Mouse (Mus musculus) neural tube, embryonic 11.5 days (tissue): ENCODE results near the gene Tmem206. TPM values are rescaled to one million over a fixed set of nuclear protein-coding genes. Genes with fewer than 3 reads are reported as not detected.

Experiments used
- ATAC-seq: fragments of 200-750 bp; cut with Nextera tagmentation; 2 replicates; pipeline ENCODE4 v1.8.0; 2017; ENCODE audit warnings: moderate number of reproducible peaks, mild to moderate bottlenecking, moderate TSS enrichment, moderate library complexity; ENCODE audit not compliant: insufficient read depth, low FRiP score, low TSS enrichment
- DNase-seq: peaks from one replicate; pipeline ENCODE4 v3.0.0-alpha.2; 2015; ENCODE audit warnings: low spot score
- H3K27ac ChIP-seq: fragments of 300-500 bp; sonication (generic); 2 replicates; pipeline ENCODE4 v1.5.1; 2014; ENCODE audit warnings: low read depth, mild to moderate bottlenecking, low read length
- H3K27me3 ChIP-seq: fragments of 300-500 bp; sonication (generic); 2 replicates; pipeline ENCODE4 v1.6.1; 2014; ENCODE audit warnings: mild to moderate bottlenecking, low read length, mixed read lengths; ENCODE audit not compliant: control insufficient read depth, insufficient read depth
- H3K36me3 ChIP-seq: fragments of 300-500 bp; sonication (generic); 2 replicates; pipeline ENCODE4 v1.6.1; 2014; ENCODE audit warnings: mild to moderate bottlenecking, low read length, moderate library complexity, mixed read lengths; ENCODE audit not compliant: control insufficient read depth, insufficient read depth
- H3K4me1 ChIP-seq: fragments of 300-500 bp; sonication (generic); 2 replicates; pipeline ENCODE4 v1.6.1; 2014; ENCODE audit warnings: low read length, mixed read lengths; ENCODE audit not compliant: control insufficient read depth, insufficient read depth
- H3K4me2 ChIP-seq: fragments of 300-500 bp; sonication (generic); 2 replicates; pipeline ENCODE4 v1.6.1; 2014; ENCODE audit warnings: low read depth, mild to moderate bottlenecking, moderate library complexity
- H3K4me3 ChIP-seq: fragments of 300-500 bp; sonication (generic); 2 replicates; pipeline ENCODE4 v1.5.1; 2014; ENCODE audit warnings: low read depth, low read length
- H3K9ac ChIP-seq: fragments of 300-500 bp; sonication (generic); 2 replicates; pipeline ENCODE4 v1.6.1; 2014; ENCODE audit warnings: mild to moderate bottlenecking, low read length
- H3K9me3 ChIP-seq: fragments of 300-500 bp; sonication (generic); 2 replicates; pipeline ENCODE4 v1.6.1; 2016; ENCODE audit warnings: low read length; ENCODE audit not compliant: control insufficient read depth
- WGBS: fragments of 180-500 bp; shearing (Covaris S2); extraction: QIAGEN DNeasy Blood & Tissue Kit; methylation state at CpG from one replicate; pipeline ENCODE4 v1.1.7; 2014; 5-methylcytosine and 5-hydroxymethylcytosine counted together
- polyA plus RNA-seq: library from polyadenylated mRNA; unstranded; fragments of >200 nt; fragmentation: Nextera tagmentation; extraction: Ambion mirVana; gene quantifications from 2 replicates; pipeline ENCODE4 v1.2.1, GENCODE M21; 2014

Gene Tmem206
- polyA plus RNA-seq, 1 experiment from 2014 or later, result 38.5 TPM

- Histone ChIP-seq H3K9me3 (no peaks in the 10 kb centered on the region), H3K27ac (no peak overlapping the region), H3K4me2 (no peak overlapping the region), H3K4me3 (no peak overlapping the region), H3K36me3 (peaks cover 2% of the 10 kb centered on the region; the same call in 1 of the 2 replicates), H3K27me3 (no peaks in the 10 kb centered on the region), H3K9ac (no peak overlapping the region), H3K4me1 (peaks cover 10% of the 10 kb centered on the region; the same call in 1 of the 2 replicates)
- DNase-seq (no peak), ATAC-seq (no peak)
- 89% methylated on average over 4 of the region's 4 CpGs for WGBS
Measured at GRCm38 (mm10) chr1:191330356-191330755, 4.6 kb downstream of the Tmem206 start.

- H3K4me1 ChIP-seq, result no peaks in the 10 kb centered on the region
- H3K9ac ChIP-seq, result no peak overlapping the region
- H3K27me3 ChIP-seq, result no peaks in the 10 kb centered on the region
- DNase-seq (no peak), ATAC-seq (no peak)
- no peaks in the 10 kb centered on the region for H3K9me3 ChIP-seq
- no peak overlapping the region for H3K27ac ChIP-seq
- WGBS, result 89% methylated on average over 5 of the region's 5 CpGs
- H3K36me3 ChIP-seq, result peaks cover 7% of the 10 kb centered on the region
- no peak overlapping the region for H3K4me2 ChIP-seq
- no peak overlapping the region for H3K4me3 ChIP-seq
Measured at GRCm38 (mm10) chr1:191334500-191334899, 8.8 kb downstream of the Tmem206 start.

- Histone ChIP-seq H3K9ac (no peak overlapping the region), H3K4me3 (no peak overlapping the region), H3K27me3 (no peaks in the 10 kb centered on the region), H3K4me1 (no peaks in the 10 kb centered on the region), H3K36me3 (peaks cover 20% of the 10 kb centered on the region), H3K4me2 (no peak overlapping the region), H3K9me3 (no peaks in the 10 kb centered on the region), H3K27ac (no peak overlapping the region)
- WGBS, result 93% methylated on average over 2 of the region's 2 CpGs
- DNase-seq (no peak), ATAC-seq (no peak)
Measured at GRCm38 (mm10) chr1:191339876-191340275, 14.2 kb downstream of the Tmem206 start.

GRCm38 (mm10) chr1:191340530-191340929 lies 14.8 kb downstream of the Tmem206 start:
- Histone ChIP-seq H3K27ac (no peak overlapping the region), H3K4me2 (no peak overlapping the region), H3K9ac (no peak overlapping the region), H3K4me3 (no peak overlapping the region), H3K9me3 (no peaks in the 10 kb centered on the region), H3K27me3 (no peaks in the 10 kb centered on the region), H3K4me1 (no peaks in the 10 kb centered on the region), H3K36me3 (peaks cover 20% of the 10 kb centered on the region)
- no peak for ATAC-seq
- DNase-seq, result no peak
- 91% methylated on average over 4 of the region's 4 CpGs for WGBS

- H3K4me1 ChIP-seq, result no peaks in the 10 kb centered on the region
- no peaks in the 10 kb centered on the region for H3K9me3 ChIP-seq
- DNase-seq (no peak), ATAC-seq (no peak)
- 91% methylated on average over 8 of the region's 8 CpGs for WGBS
- H3K9ac ChIP-seq, result no peak overlapping the region
- no peaks in the 10 kb centered on the region for H3K27me3 ChIP-seq
- H3K4me2 ChIP-seq, result no peak overlapping the region
- no peak overlapping the region for H3K4me3 ChIP-seq
- H3K27ac ChIP-seq, result no peak overlapping the region
- no peaks in the 10 kb centered on the region; the same call in none of the 2 replicates for H3K36me3 ChIP-seq
Measured at GRCm38 (mm10) chr1:191347602-191348001, 21.9 kb downstream of the Tmem206 start.

- Histone ChIP-seq H3K4me2 (no peak overlapping the region), H3K9me3 (no peaks in the 10 kb centered on the region), H3K4me3 (no peak overlapping the region), H3K9ac (no peak overlapping the region), H3K27ac (no peak overlapping the region), H3K36me3 (peaks cover 3% of the 10 kb centered on the region), H3K4me1 (no peaks in the 10 kb centered on the region), H3K27me3 (no peaks in the 10 kb centered on the region)
- DNase-seq (no peak), ATAC-seq (no peak)
- 92% methylated on average over 2 of the region's 2 CpGs for WGBS
Measured at GRCm38 (mm10) chr1:191348592-191348991, 22.9 kb downstream of the Tmem206 start.

- Histone ChIP-seq H3K9me3 (no peaks in the 10 kb centered on the region), H3K4me3 (no peak overlapping the region), H3K9ac (no peak overlapping the region), H3K27me3 (no peaks in the 10 kb centered on the region), H3K4me1 (no peaks in the 10 kb centered on the region), H3K4me2 (no peak overlapping the region), H3K36me3 (peaks cover 3% of the 10 kb centered on the region), H3K27ac (no peak overlapping the region)
- DNase-seq (no peak), ATAC-seq (no peak)
- WGBS, result 83% methylated on average over 5 of the region's 5 CpGs
Measured at GRCm38 (mm10) chr1:191348996-191349395, 23.3 kb downstream of the Tmem206 start.

GRCm38 (mm10) chr1:191349486-191350037 lies 23.9 kb downstream of the Tmem206 start:
- peaks cover 3% of the 10 kb centered on the region for H3K36me3 ChIP-seq
- ATAC-seq (no peak), DNase-seq (no peak)
- H3K27ac ChIP-seq, result no peak overlapping the region
- no peaks in the 10 kb centered on the region for H3K27me3 ChIP-seq
- H3K9ac ChIP-seq, result no peak overlapping the region
- H3K4me3 ChIP-seq, result no peak overlapping the region
- no peak overlapping the region for H3K4me2 ChIP-seq
- H3K4me1 ChIP-seq, result no peaks in the 10 kb centered on the region
- H3K9me3 ChIP-seq, result no peaks in the 10 kb centered on the region
- WGBS, result 89% methylated on average over 23 of the region's 23 CpGs

- DNase-seq, result no peak
- Histone ChIP-seq H3K36me3 (peaks cover 3% of the 10 kb centered on the region), H3K9ac (no peak overlapping the region), H3K4me2 (no peak overlapping the region), H3K4me1 (no peaks in the 10 kb centered on the region), H3K9me3 (no peaks in the 10 kb centered on the region), H3K27ac (no peak overlapping the region), H3K27me3 (no peaks in the 10 kb centered on the region), H3K4me3 (no peak overlapping the region)
- WGBS, result 97% methylated on average over 5 of the region's 5 CpGs
- ATAC-seq, result no peak
Measured at GRCm38 (mm10) chr1:191350355-191350754, 24.6 kb downstream of the Tmem206 start.
